Mouse (Mus musculus) spleen, postnatal 36 days (tissue): Measurements from ENCODE around the gene Pax7.
A peak's percentile ranks its signal among the peaks of the same experiment; 100 is the strongest.

ENCODE experiments used
- DNase-seq, 2 experiments: peaks; one replicate each; pipeline ENCODE4 v3.0.0; 2022; ENCODE audit warnings: low spot score in 2 of 2, mixed read lengths in 1 of 2

Gene Pax7

GRCm38 (mm10) chr4:139813371-139813960 is 19.9 kb downstream of the Pax7 start:
- peak; percentile 59 to 61 for DNase-seq

GRCm38 (mm10) chr4:139811901-139812300 is 21.4 kb downstream of the Pax7 start:
- DNase-seq, result no peak

- DNase-seq, result no peak
Measured at GRCm38 (mm10) chr4:139811475-139811874, 21.9 kb downstream of the Pax7 start.

GRCm38 (mm10) chr4:139810762-139811438 is 22.4 kb downstream of the Pax7 start:
- DNase-seq, result no peak

- DNase-seq, result no peak
Measured at GRCm38 (mm10) chr4:139809381-139809820, 23.9 kb downstream of the Pax7 start.

GRCm38 (mm10) chr4:139807820-139808219 is 25.5 kb downstream of the Pax7 start:
- no peak for DNase-seq

- no peak for DNase-seq
Measured at GRCm38 (mm10) chr4:139807191-139807808, 26.0 kb downstream of the Pax7 start.

GRCm38 (mm10) chr4:139804896-139805295 is 28.4 kb downstream of the Pax7 start:
- DNase-seq, result no peak

- no peak for DNase-seq
Measured at GRCm38 (mm10) chr4:139803981-139804380, 29.3 kb downstream of the Pax7 start.

- DNase-seq, result no peak
Measured at GRCm38 (mm10) chr4:139799436-139800100, 33.8 kb downstream of the Pax7 start.

GRCm38 (mm10) chr4:139797344-139797743 is 36.0 kb downstream of the Pax7 start:
- no peak for DNase-seq

- DNase-seq, result no peak
Measured at GRCm38 (mm10) chr4:139796115-139796514, 37.2 kb downstream of the Pax7 start.

GRCm38 (mm10) chr4:139791168-139791567 is 42.2 kb downstream of the Pax7 start:
- DNase-seq, result no peak

- peak in 1 of 2 experiments; percentile 4 for DNase-seq
Measured at GRCm38 (mm10) chr4:139789772-139790171, 43.6 kb downstream of the Pax7 start.

- DNase-seq, result no peak
Measured at GRCm38 (mm10) chr4:139782926-139783467, 50.3 kb downstream of the Pax7 start.

GRCm38 (mm10) chr4:139771125-139771631 is 62.1 kb downstream of the Pax7 start:
- DNase-seq, result no peak

GRCm38 (mm10) chr4:139767823-139768222 is 65.5 kb downstream of the Pax7 start:
- no peak for DNase-seq

- DNase-seq, result no peak
Measured at GRCm38 (mm10) chr4:139767115-139767718, 66.1 kb downstream of the Pax7 start.

GRCm38 (mm10) chr4:139761911-139762310 is 71.4 kb downstream of the Pax7 start:
- DNase-seq, result no peak

GRCm38 (mm10) chr4:139760736-139761135 is 72.6 kb downstream of the Pax7 start:
- DNase-seq, result no peak

- no peak for DNase-seq
Measured at GRCm38 (mm10) chr4:139758512-139759340, 74.6 kb downstream of the Pax7 start.
